Mouse (Mus musculus): ENCODE measurements at regions not wholly inside any gene's neighbourhood (a gene's known extent, or its start where the extent isn't known, plus 50 kb on each side); places are given as distances from the start of the nearest gene placed in this dataset.

DNA sequence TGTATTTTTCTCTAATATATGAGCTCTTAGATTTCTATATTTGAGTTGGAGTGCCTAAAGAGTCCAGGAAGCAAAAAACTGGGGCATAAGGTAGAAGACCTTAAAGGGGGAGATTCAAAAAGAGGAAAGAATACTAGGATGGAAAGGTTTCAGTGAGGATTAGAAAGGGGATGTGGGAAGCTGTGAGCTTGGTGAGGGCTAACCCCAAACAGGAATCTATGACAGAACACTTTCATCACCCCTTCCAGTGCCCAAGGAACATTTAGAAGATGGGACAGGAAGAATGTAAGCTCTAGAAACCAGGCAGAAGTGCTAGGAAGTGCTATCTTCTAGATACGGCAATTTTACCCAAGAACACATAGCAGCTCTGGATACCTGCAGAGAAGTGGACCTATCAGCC is 166.5 kb upstream of the Agr3 start:
- H3K4me3 ChIP-seq, result no peak overlapping the region
- 89% methylated on average over 1 of the region's 1 CpGs for WGBS
- no peaks in the 10 kb centered on the region for H3K27me3 ChIP-seq (ENCODE audit: insufficient read depth, poor library complexity, severe bottlenecking)
- H3K9me3 ChIP-seq, result no peaks in the 10 kb centered on the region
- no peak overlapping the region for H3K27ac ChIP-seq
- H3K36me3 ChIP-seq, result no peaks in the 10 kb centered on the region
- no peaks in the 10 kb centered on the region for H3K4me1 ChIP-seq (replicated peaks)
- no peak for DNase-seq (ENCODE audit: low spot score)

DNA sequence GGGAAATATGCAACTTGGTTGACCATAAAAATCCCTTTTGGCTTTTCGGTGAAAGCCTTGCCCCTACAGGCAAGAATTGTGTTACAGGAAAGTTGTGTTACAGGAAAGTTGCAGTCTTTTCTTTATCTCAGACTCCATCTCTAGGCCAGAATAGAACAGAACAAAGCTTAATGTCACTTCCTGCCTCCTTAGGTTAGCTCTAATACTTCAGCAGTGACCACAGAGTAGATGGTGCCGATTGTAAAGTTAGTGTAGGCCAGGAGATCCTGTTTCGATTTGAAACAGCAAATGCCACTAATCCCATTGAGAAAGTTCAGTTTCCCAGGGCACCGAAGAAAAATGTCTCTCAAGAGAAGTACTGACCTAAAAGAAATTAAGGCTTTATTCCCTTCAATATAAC is 170.3 kb upstream of the Agr3 start:
- Histone ChIP-seq H3K36me3 (no peaks in the 10 kb centered on the region), H3K27ac (no peak overlapping the region), H3K4me3 (no peak overlapping the region), H3K27me3 (ENCODE audit: insufficient read depth, poor library complexity, severe bottlenecking) (no peaks in the 10 kb centered on the region), H3K4me1 (replicated peaks) (no peaks in the 10 kb centered on the region), H3K9me3 (peaks cover 4% of the 10 kb centered on the region; the same call in 1 of the 2 replicates)
- 91% methylated on average over 4 of the region's 4 CpGs for WGBS
- DNase-seq (ENCODE audit: low spot score), result no peak

DNA sequence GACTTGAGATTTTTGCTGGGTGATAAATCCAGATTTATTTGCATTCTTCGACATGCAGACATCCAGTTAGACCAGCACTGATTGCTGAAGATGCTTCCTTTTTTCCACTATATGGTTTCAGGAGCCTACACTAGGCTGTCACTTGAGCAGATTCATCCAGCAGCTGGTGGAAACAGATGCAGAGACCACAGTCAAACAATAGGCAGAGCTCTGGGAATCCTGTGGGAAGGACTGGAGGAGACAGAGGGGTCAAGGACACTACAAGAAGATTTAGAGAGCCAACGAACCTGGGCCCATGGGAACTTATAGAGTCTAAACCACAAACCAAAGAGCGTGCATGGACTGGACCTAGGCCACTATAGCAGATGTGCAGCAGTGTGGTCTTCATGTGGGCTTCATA is 177.4 kb upstream of the Agr3 start:
- Histone ChIP-seq H3K4me1 (replicated peaks) (no peaks in the 10 kb centered on the region), H3K27ac (no peak overlapping the region), H3K4me3 (no peak overlapping the region), H3K9me3 (no peaks in the 10 kb centered on the region), H3K36me3 (no peaks in the 10 kb centered on the region), H3K27me3 (ENCODE audit: insufficient read depth, poor library complexity, severe bottlenecking) (no peaks in the 10 kb centered on the region)
- DNase-seq (ENCODE audit: low spot score), result no peak
- WGBS, result 87% methylated on average over 3 of the region's 3 CpGs

DNA sequence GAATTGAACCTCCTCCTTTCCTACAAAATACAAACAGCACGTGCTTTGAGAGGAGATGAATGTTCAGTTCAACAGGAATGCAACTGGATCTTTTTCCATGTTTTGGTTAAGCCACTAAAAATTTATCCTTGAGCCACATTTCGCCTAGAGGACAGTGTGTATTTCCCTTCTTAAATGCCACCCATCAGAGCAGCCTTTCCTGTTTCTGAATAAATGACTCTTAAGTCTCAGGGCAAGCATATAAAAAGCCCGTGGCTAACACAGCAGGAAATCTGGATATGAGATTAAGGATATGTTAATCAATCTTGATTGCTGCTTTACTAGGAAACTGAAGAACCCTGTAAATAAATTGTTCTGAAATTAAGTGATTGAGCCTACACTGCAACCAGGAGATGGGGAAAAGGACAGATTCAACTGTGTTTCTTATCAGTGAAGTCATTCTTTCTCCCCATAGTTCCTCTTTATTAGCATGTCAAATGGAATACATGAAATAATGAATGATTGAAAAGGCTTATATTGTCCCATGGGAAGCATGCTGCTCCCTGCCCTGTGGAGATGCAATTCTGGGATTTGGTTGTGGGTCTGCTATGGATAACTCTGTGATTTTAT is 178.6 kb upstream of the Agr3 start:
- 69% methylated on average over 3 of the region's 3 CpGs for WGBS
- Histone ChIP-seq H3K4me1 (replicated peaks) (no peaks in the 10 kb centered on the region), H3K4me3 (no peak overlapping the region), H3K9me3 (no peaks in the 10 kb centered on the region), H3K27ac (no peak overlapping the region), H3K36me3 (no peaks in the 10 kb centered on the region), H3K27me3 (ENCODE audit: insufficient read depth, poor library complexity, severe bottlenecking) (no peaks in the 10 kb centered on the region)
- DNase-seq (ENCODE audit: low spot score), result no peak

DNA sequence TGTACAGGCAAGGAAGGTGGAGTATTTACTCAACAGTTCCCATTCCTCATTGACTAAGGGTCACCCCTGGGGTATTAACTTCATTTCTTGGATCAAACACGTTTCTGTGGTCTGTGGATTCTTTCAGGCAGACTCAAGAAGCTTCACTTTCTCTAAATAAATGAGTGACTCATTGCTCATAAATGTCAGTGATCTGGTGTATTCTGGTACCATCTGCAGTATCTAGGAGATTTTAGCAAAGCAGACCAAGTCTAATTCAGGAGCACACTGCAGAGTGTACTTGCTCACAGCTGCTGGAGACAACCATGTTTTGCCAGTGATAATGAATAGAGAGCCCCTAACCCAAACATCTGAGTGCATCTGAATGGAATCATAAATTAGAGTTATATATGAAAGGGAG is 182.7 kb upstream of the Agr3 start:
- Histone ChIP-seq H3K36me3 (no peaks in the 10 kb centered on the region), H3K27ac (no peak overlapping the region), H3K4me1 (replicated peaks) (no peaks in the 10 kb centered on the region), H3K27me3 (ENCODE audit: insufficient read depth, poor library complexity, severe bottlenecking) (no peaks in the 10 kb centered on the region), H3K4me3 (no peak overlapping the region), H3K9me3 (no peaks in the 10 kb centered on the region)
- WGBS, result 70% methylated on average over 1 of the region's 1 CpGs
- no peak for DNase-seq (ENCODE audit: low spot score)

DNA sequence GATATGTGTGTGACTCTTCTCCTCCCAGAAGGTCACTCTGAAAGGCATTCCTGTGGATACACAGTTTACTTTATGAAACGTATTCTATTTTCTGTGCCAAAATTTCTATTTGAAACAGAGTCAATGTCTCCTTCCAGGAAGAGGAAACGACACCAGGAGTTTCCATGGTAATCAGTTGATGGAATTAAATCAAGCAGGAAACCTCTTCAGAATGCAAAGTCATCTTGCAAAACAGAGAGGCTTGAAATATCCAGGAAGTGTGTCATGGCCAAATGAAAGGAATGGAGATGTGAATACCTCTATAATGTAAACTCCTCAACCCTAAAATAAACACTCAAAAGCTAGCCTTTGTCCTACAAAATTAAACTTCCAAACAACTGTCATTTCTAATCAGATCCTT is 189.0 kb upstream of the Agr3 start:
- no peak overlapping the region for H3K4me3 ChIP-seq
- H3K27me3 ChIP-seq (ENCODE audit: insufficient read depth, poor library complexity, severe bottlenecking), result no peaks in the 10 kb centered on the region
- DNase-seq (ENCODE audit: low spot score), result no peak
- H3K9me3 ChIP-seq, result no peaks in the 10 kb centered on the region
- H3K36me3 ChIP-seq, result no peaks in the 10 kb centered on the region
- no peak overlapping the region for H3K27ac ChIP-seq
- H3K4me1 ChIP-seq (replicated peaks), result no peaks in the 10 kb centered on the region
- WGBS, result 75% methylated on average over 2 of the region's 2 CpGs

DNA sequence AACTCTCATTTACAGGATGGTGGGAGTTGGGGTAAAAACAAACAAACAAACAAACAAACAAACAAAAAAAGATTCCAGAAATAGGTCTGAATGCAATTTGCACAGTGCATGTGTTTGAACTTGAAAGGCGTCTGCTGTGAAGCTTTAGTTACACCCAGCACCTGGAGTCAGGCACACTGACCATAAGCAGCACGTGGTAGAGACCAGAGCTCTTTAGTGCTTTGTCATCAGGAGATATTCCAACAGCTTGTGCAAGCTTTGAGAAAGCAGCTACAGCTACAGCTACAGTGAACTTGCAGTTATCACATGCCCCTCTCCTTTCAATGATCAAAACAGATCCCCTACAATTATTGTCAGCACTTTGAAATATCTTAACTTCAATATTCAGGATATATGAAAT is 190.4 kb upstream of the Agr3 start:
- 78% methylated on average over 2 of the region's 2 CpGs for WGBS
- Histone ChIP-seq H3K36me3 (no peaks in the 10 kb centered on the region), H3K27ac (no peak overlapping the region), H3K9me3 (no peaks in the 10 kb centered on the region), H3K27me3 (ENCODE audit: insufficient read depth, poor library complexity, severe bottlenecking) (no peaks in the 10 kb centered on the region), H3K4me3 (no peak overlapping the region), H3K4me1 (replicated peaks) (no peaks in the 10 kb centered on the region)
- no peak for DNase-seq (ENCODE audit: low spot score)

DNA sequence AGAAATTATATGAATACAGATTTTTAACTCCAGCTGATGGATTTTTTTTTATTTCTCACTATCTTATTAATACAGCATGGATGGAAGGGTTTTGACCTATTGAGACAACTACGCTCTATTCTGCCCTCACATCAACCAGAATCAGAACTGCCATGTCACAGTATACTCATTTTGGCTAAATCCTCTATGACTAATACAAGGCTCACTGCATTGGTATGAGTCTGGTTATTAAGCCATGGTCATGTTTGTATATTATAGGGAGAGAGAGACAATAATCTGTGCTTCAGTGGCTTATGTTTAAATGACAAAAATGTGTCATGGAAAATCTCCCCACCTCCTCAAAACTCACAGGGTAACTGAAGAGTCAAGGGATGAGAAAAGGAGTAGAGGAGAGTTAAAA is 191.0 kb upstream of the Agr3 start:
- no peaks in the 10 kb centered on the region for H3K36me3 ChIP-seq
- H3K27me3 ChIP-seq (ENCODE audit: insufficient read depth, poor library complexity, severe bottlenecking), result no peaks in the 10 kb centered on the region
- no peak overlapping the region for H3K4me3 ChIP-seq
- WGBS, result 96% methylated on average over 1 of the region's 1 CpGs
- no peaks in the 10 kb centered on the region for H3K9me3 ChIP-seq
- no peaks in the 10 kb centered on the region for H3K4me1 ChIP-seq (replicated peaks)
- no peak for DNase-seq (ENCODE audit: low spot score)
- H3K27ac ChIP-seq, result no peak overlapping the region

DNA sequence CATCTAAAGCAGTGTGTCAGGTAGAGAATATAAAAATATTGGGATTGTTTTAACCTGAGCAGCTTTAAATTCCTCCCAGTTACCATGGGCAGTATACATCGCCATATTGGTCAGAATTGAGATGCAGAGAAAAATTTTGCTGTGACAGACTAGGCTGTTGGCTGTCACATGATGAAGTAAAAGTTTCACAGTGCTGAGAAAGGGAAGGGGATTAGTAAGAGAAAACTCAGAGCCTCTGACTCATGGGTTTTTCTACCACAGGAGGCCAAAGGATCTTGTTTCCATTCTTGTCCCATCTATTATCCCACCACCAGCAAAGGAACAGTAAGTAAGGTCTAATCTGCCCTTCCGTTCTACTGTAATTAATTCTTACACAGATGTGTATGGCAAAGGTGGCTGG is 191.8 kb upstream of the Agr3 start:
- no peak for DNase-seq (ENCODE audit: low spot score)
- no peaks in the 10 kb centered on the region for H3K27me3 ChIP-seq (ENCODE audit: insufficient read depth, poor library complexity, severe bottlenecking)
- no peaks in the 10 kb centered on the region for H3K9me3 ChIP-seq
- no peaks in the 10 kb centered on the region for H3K4me1 ChIP-seq (replicated peaks)
- 92% methylated on average over 2 of the region's 2 CpGs for WGBS
- H3K27ac ChIP-seq, result no peak overlapping the region
- no peaks in the 10 kb centered on the region for H3K36me3 ChIP-seq
- H3K4me3 ChIP-seq, result no peak overlapping the region

DNA sequence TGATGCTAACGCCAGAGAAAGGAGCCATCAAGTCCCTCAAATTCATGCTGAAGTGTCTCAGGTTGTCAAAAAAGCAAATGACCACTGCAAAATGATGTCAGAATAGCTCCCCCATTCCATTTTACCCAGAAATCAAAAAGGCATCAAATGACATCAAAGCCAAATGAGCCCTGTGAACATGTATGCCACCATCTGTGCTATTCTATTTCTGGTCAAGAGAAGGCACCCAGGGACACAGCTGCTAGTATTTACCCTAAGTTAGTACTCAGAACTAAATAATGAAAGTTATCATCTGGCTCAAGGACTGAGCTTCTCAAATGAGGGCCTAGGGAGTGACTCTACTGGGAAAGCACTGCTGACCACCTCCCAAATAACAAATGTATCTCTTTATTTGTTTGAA is 191.1 kb upstream of the Ahr start:
- Histone ChIP-seq H3K27me3 (ENCODE audit: insufficient read depth, poor library complexity, severe bottlenecking) (no peaks in the 10 kb centered on the region), H3K36me3 (no peaks in the 10 kb centered on the region), H3K27ac (no peak overlapping the region), H3K4me3 (no peak overlapping the region), H3K9me3 (no peaks in the 10 kb centered on the region), H3K4me1 (replicated peaks) (no peaks in the 10 kb centered on the region)
- WGBS, result 89% methylated on average over 1 of the region's 1 CpGs
- no peak for DNase-seq (ENCODE audit: low spot score)

DNA sequence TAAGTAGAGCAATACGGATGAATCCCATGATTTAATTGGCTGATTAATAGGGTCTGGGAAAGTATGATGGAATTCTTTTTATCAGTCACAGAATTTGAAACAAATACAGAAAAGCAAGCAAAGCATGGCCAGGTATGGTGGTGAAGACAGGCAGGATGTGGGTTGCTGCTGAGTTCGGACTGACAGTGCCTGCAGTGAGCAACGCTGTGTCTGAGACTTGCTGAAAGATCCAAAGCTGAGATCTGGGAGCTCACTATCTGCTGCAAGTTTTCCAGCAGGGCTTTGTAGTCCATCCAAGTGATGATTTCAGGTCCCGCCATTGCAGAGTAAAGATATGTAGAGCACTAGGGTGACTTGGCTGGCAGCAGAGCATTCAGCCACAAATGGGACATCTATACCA is 189.3 kb upstream of the Ahr start:
- Histone ChIP-seq H3K4me3 (no peak overlapping the region), H3K27me3 (ENCODE audit: insufficient read depth, poor library complexity, severe bottlenecking) (no peaks in the 10 kb centered on the region), H3K4me1 (replicated peaks) (no peaks in the 10 kb centered on the region), H3K36me3 (no peaks in the 10 kb centered on the region), H3K27ac (no peak overlapping the region), H3K9me3 (no peaks in the 10 kb centered on the region)
- DNase-seq (ENCODE audit: low spot score), result no peak
- 87% methylated on average over 4 of the region's 4 CpGs for WGBS

DNA sequence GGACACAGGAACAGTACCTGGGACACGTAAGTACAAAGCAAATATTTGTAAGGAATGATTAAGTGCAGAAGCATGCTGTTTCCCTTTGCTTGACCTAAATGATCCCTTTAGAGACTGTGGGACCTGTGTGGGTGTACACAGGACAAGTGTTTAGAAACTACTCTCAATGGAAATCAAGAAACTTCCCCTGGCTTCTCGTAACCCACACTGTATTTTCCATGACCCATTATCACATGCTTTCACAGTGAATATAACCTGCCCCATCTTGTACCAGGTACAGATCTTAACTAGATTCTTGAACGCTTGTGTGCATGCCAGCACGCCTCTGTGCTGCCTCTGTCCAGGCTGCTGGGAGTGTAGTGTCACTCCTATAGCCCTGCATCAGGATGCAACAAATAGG is 177.8 kb upstream of the Ahr start:
- Histone ChIP-seq H3K4me1 (replicated peaks) (no peaks in the 10 kb centered on the region), H3K4me3 (no peak overlapping the region)
- 87% methylated on average over 4 of the region's 4 CpGs for WGBS

DNA sequence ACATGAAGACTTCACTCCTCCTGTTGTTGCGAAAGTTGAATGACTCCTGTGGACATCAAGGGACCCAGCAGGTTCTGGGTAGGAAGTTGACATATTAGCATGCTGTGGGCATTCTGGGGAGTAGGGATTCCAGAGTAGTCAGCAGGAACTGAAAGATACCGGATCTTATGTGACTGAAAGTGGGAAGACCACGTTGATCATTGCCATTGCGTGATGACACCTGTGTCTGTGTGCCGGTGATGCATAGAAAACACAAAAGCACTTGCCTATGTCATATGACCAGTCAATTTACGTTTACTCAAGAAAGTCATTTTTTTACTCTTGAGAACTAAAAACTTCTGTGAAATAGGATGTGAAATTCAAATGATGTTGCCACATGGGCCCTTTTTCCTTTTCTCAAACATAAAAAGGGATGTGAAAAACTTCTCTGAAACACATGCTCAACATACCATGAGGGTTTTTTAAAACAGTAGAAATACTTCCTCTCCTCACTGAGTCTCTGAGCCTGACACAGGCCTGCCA is 176.8 kb upstream of the Ahr start:
- H3K27ac ChIP-seq, result no peak overlapping the region
- H3K9me3 ChIP-seq, result no peaks in the 10 kb centered on the region
- H3K36me3 ChIP-seq, result no peaks in the 10 kb centered on the region
- no peaks in the 10 kb centered on the region for H3K4me1 ChIP-seq (replicated peaks)
- no peaks in the 10 kb centered on the region for H3K27me3 ChIP-seq (ENCODE audit: insufficient read depth, poor library complexity, severe bottlenecking)
- 91% methylated on average over 6 of the region's 6 CpGs for WGBS
- no peak for DNase-seq (ENCODE audit: low spot score)
- no peak overlapping the region for H3K4me3 ChIP-seq

More for the DNA sequence above, 177.8 kb upstream of the Ahr start:
- Histone ChIP-seq H3K27ac (no peak overlapping the region), H3K9me3 (no peaks in the 10 kb centered on the region), H3K36me3 (no peaks in the 10 kb centered on the region), H3K27me3 (ENCODE audit: insufficient read depth, poor library complexity, severe bottlenecking) (no peaks in the 10 kb centered on the region)
- DNase-seq (ENCODE audit: low spot score), result no peak

DNA sequence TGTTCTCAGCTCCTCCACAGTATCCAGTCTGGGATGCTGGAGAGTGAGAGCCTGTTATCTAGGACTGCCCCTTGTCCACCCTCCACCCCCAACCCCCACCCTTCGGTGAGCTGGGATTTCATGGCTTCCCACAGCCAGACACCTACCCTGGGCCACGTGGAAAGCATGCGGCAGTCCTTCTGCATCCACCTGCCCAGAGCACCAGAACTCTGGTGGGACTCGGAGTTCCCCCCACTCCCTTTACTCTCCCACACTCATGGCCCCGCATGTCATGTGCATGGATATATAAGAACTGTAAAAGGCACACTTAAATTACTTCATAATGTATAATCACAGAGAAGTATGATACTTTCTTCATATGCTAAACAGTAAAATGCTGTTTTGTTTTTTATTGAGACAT is 175.5 kb upstream of the Ahr start:
- 75% methylated on average over 5 of the region's 5 CpGs for WGBS
- Histone ChIP-seq H3K4me3 (no peak overlapping the region), H3K9me3 (no peaks in the 10 kb centered on the region), H3K36me3 (no peaks in the 10 kb centered on the region), H3K4me1 (replicated peaks) (no peaks in the 10 kb centered on the region), H3K27me3 (ENCODE audit: insufficient read depth, poor library complexity, severe bottlenecking) (no peaks in the 10 kb centered on the region), H3K27ac (no peak overlapping the region)
- no peak for DNase-seq (ENCODE audit: low spot score)
